ENCODE assay signal across 9 mouse cellular contexts in genomic region chr16:91935108-91935507, GRCm38 (mm10).
DNase-seq lines count a peak whose midpoint lies in the region; TF ChIP-seq lines count a peak whose summit lies in the region.
"Had no signal": no experiment of that assay in that cellular context is flagged by ENCODE, and none has a peak within 500 bp of the region (broad histone marks: within the 10 kb centered on the region; RNA-seq: fewer than 3 reads in every experiment).

No protein-coding gene starts in this region.

- intact Hi-C loops in gastrocnemius, adult 2 months (cut with DNase I): loop anchor here (5.0 to 10.0 kb wide), 5 partner anchors 122 to 530 kb away; partner anchors contain the start of genes Gm49711, Mrps6, Slc5a3 and Smim11

- no peaks in the 10 kb centered on the region; the same call in 1 of the 2 replicates for H3K36me3 ChIP-seq in small intestine, adult 2 months (ENCODE audit: control insufficient read depth, insufficient read depth, low read length)
- H3K36me3 ChIP-seq: stomach, embryonic 15.5 days had no signal

- H3K4me3 ChIP-seq in gastrocnemius, adult 2 months: peak overlapping the region; percentile 28
- H3K4me3 ChIP-seq in small intestine, adult 2 months (ENCODE audit: low read depth, low read length): no peak overlapping the region
- H3K4me3 ChIP-seq: stomach, embryonic 15.5 days had no signal

- no peak for TF ChIP-seq POLR2A in small intestine, adult 2 months (IDR thresholded peaks at IDR 0.05; ENCODE audit: low read depth, low read length)

- peak; percentile 81 for TF ChIP-seq CTCF in gastrocnemius, adult 2 months (IDR thresholded peaks at IDR 0.05)
- peak; percentile 70; the same call in 1 of the 2 replicates for TF ChIP-seq CTCF in small intestine, adult 2 months (IDR thresholded peaks at IDR 0.05; ENCODE audit: extremely low read depth, insufficient read length, insufficient replicate concordance, low read depth, low read length)

- DNase-seq in gastrocnemius, adult 2 months: peak; percentile 61
- no peak for DNase-seq in gastrocnemius, postnatal 25 days
- DNase-seq in urinary bladder, postnatal 14 days (ENCODE audit: low spot score): peak; percentile 63
- no peak for DNase-seq in urinary bladder, postnatal 10 days (ENCODE audit: low spot score)
- peak; percentile 56 for DNase-seq in embryo, embryonic 10.5 days (ENCODE audit: low spot score)
- DNase-seq in liver: peak; percentile 62
- DNase-seq in frontal cortex, postnatal 10 days (ENCODE audit: low spot score in 2 of 2): no peak

- H3K4me1 ChIP-seq in small intestine, adult 2 months (ENCODE audit: control insufficient read depth, insufficient read depth, insufficient read length, low read length): no peaks in the 10 kb centered on the region

- 52% methylated on average over 8 of the region's 8 CpGs for WGBS in small intestine, adult 2 months

- peak overlapping the region; percentile 55 for H3K27ac ChIP-seq in gastrocnemius, adult 2 months
- no peak overlapping the region for H3K27ac ChIP-seq in small intestine, adult 2 months (ENCODE audit: insufficient read depth, low read depth, low read length)
- H3K27ac ChIP-seq: stomach, embryonic 15.5 days had no signal

- H3K27me3 ChIP-seq in small intestine, adult 2 months (ENCODE audit: control insufficient read depth, insufficient read depth, low read length): no peaks in the 10 kb centered on the region
- H3K27me3 ChIP-seq: stomach, embryonic 15.5 days had no signal

Comparison
In these comparisons a context has a peak if more than half of its experiments do, and no peak if none do; other contexts are left out.
1. DNase-seq: peak in gastrocnemius, adult 2 months (single experiment), urinary bladder, postnatal 14 days (single experiment), embryo, embryonic 10.5 days (single experiment) and liver (single experiment); none in gastrocnemius, postnatal 25 days (single experiment), urinary bladder, postnatal 10 days (single experiment) and frontal cortex, postnatal 10 days (0 of 2).